Mouse (Mus musculus): Measurements from ENCODE around the gene Med13l. TPM values are rescaled to one million over a fixed set of nuclear protein-coding genes. Genes with fewer than 3 reads are reported as not detected.

Gene Med13l
- polyA plus RNA-seq, 1 experiment from 2014 or later = 18.2 TPM

- no peaks in the 10 kb centered on the region for H3K9me3 ChIP-seq
- ATAC-seq (ENCODE audit: insufficient number of reproducible peaks, insufficient read depth, low FRiP score, low TSS enrichment) = no peak
These were observed 228.7 kb downstream of the Med13l start for GRCm38 (mm10) chr5:118789226-118789625.

GRCm38 (mm10) chr5:118789776-118790175 is 229.3 kb downstream of the Med13l start:
- 81% methylated on average over 9 of the region's 9 CpGs for WGBS
- Histone ChIP-seq H3K27ac (no peak overlapping the region), H3K9ac (no peak overlapping the region), H3K4me1 (no peaks in the 10 kb centered on the region), H3K9me3 (no peaks in the 10 kb centered on the region), H3K36me3 (no peaks in the 10 kb centered on the region), H3K4me3 (no peak overlapping the region), H3K4me2 (replicated peaks) (no peak overlapping the region), H3K27me3 (no peaks in the 10 kb centered on the region; the same call in 1 of the 2 replicates)
- ATAC-seq (ENCODE audit: insufficient number of reproducible peaks, insufficient read depth, low FRiP score, low TSS enrichment) = no peak

More at GRCm38 (mm10) chr5:118789226-118789625, 228.7 kb downstream of the Med13l start:
- Histone ChIP-seq H3K27ac (no peak overlapping the region), H3K36me3 (no peaks in the 10 kb centered on the region), H3K4me2 (replicated peaks) (no peak overlapping the region), H3K4me3 (no peak overlapping the region), H3K27me3 (no peaks in the 10 kb centered on the region; the same call in 1 of the 2 replicates), H3K9ac (no peak overlapping the region), H3K4me1 (no peaks in the 10 kb centered on the region)
- WGBS = 85% methylated on average over 11 of the region's 11 CpGs

GRCm38 (mm10) chr5:118797811-118798210 is 237.3 kb downstream of the Med13l start:
- H3K4me1 ChIP-seq = no peaks in the 10 kb centered on the region
- 88% methylated on average over 11 of the region's 11 CpGs for WGBS
- no peak overlapping the region for H3K4me2 ChIP-seq (replicated peaks)
- H3K36me3 ChIP-seq = no peaks in the 10 kb centered on the region
- H3K27me3 ChIP-seq = no peaks in the 10 kb centered on the region
- no peak overlapping the region for H3K4me3 ChIP-seq
- H3K9ac ChIP-seq = no peak overlapping the region
- no peak for ATAC-seq (ENCODE audit: insufficient number of reproducible peaks, insufficient read depth, low FRiP score, low TSS enrichment)
- H3K9me3 ChIP-seq = no peaks in the 10 kb centered on the region
- no peak overlapping the region for H3K27ac ChIP-seq

GRCm38 (mm10) chr5:118801592-118801991 is 241.1 kb downstream of the Med13l start:
- Histone ChIP-seq H3K9me3 (no peaks in the 10 kb centered on the region), H3K27me3 (no peaks in the 10 kb centered on the region), H3K4me2 (replicated peaks) (no peak overlapping the region), H3K4me3 (no peak overlapping the region), H3K9ac (no peak overlapping the region), H3K36me3 (no peaks in the 10 kb centered on the region), H3K27ac (no peak overlapping the region), H3K4me1 (no peaks in the 10 kb centered on the region)
- no peak for ATAC-seq (ENCODE audit: insufficient number of reproducible peaks, insufficient read depth, low FRiP score, low TSS enrichment)
- WGBS = 29% methylated on average over 5 of the region's 5 CpGs

GRCm38 (mm10) chr5:118802036-118802435 is 241.6 kb downstream of the Med13l start:
- no peak overlapping the region for H3K4me2 ChIP-seq (replicated peaks)
- H3K9ac ChIP-seq = no peak overlapping the region
- no peaks in the 10 kb centered on the region for H3K36me3 ChIP-seq
- H3K9me3 ChIP-seq = no peaks in the 10 kb centered on the region
- no peak for ATAC-seq (ENCODE audit: insufficient number of reproducible peaks, insufficient read depth, low FRiP score, low TSS enrichment)
- 69% methylated on average over 7 of the region's 7 CpGs for WGBS
- H3K4me3 ChIP-seq = no peak overlapping the region
- no peaks in the 10 kb centered on the region for H3K27me3 ChIP-seq
- H3K27ac ChIP-seq = no peak overlapping the region
- no peaks in the 10 kb centered on the region for H3K4me1 ChIP-seq

- 83% methylated on average over 12 of the region's 12 CpGs for WGBS
- Histone ChIP-seq H3K4me2 (replicated peaks) (no peak overlapping the region), H3K4me3 (no peak overlapping the region), H3K27ac (no peak overlapping the region), H3K4me1 (peaks cover 9% of the 10 kb centered on the region; the same call in 1 of the 2 replicates), H3K9ac (no peak overlapping the region), H3K9me3 (no peaks in the 10 kb centered on the region), H3K36me3 (no peaks in the 10 kb centered on the region), H3K27me3 (no peaks in the 10 kb centered on the region)
- no peak for ATAC-seq (ENCODE audit: insufficient number of reproducible peaks, insufficient read depth, low FRiP score, low TSS enrichment)
These were observed 248.5 kb downstream of the Med13l start for GRCm38 (mm10) chr5:118808946-118809345.

GRCm38 (mm10) chr5:118809588-118809987 is 249.1 kb downstream of the Med13l start:
- no peak for ATAC-seq (ENCODE audit: insufficient number of reproducible peaks, insufficient read depth, low FRiP score, low TSS enrichment)
- WGBS = 83% methylated on average over 5 of the region's 5 CpGs
- Histone ChIP-seq H3K4me3 (no peak overlapping the region), H3K27ac (no peak overlapping the region), H3K9me3 (no peaks in the 10 kb centered on the region), H3K36me3 (no peaks in the 10 kb centered on the region), H3K4me2 (replicated peaks) (no peak overlapping the region), H3K9ac (no peak overlapping the region), H3K4me1 (peaks cover 9% of the 10 kb centered on the region; the same call in 1 of the 2 replicates), H3K27me3 (no peaks in the 10 kb centered on the region)

- no peaks in the 10 kb centered on the region for H3K27me3 ChIP-seq
- no peak overlapping the region for H3K9ac ChIP-seq
These were observed 251.2 kb downstream of the Med13l start for GRCm38 (mm10) chr5:118811690-118812089.

GRCm38 (mm10) chr5:118812421-118812820 is 251.9 kb downstream of the Med13l start:
- Histone ChIP-seq H3K27ac (no peak overlapping the region), H3K36me3 (no peaks in the 10 kb centered on the region), H3K4me3 (no peak overlapping the region), H3K9ac (no peak overlapping the region), H3K4me1 (peaks cover 9% of the 10 kb centered on the region; the same call in 1 of the 2 replicates), H3K9me3 (no peaks in the 10 kb centered on the region), H3K4me2 (replicated peaks) (no peak overlapping the region), H3K27me3 (no peaks in the 10 kb centered on the region)
- 55% methylated on average over 9 of the region's 9 CpGs for WGBS
- ATAC-seq (ENCODE audit: insufficient number of reproducible peaks, insufficient read depth, low FRiP score, low TSS enrichment) = no peak

More at GRCm38 (mm10) chr5:118811690-118812089, 251.2 kb downstream of the Med13l start:
- Histone ChIP-seq H3K36me3 (no peaks in the 10 kb centered on the region), H3K27ac (no peak overlapping the region), H3K4me1 (peaks cover 9% of the 10 kb centered on the region; the same call in 1 of the 2 replicates), H3K4me2 (replicated peaks) (no peak overlapping the region), H3K4me3 (no peak overlapping the region), H3K9me3 (no peaks in the 10 kb centered on the region)
- ATAC-seq (ENCODE audit: insufficient number of reproducible peaks, insufficient read depth, low FRiP score, low TSS enrichment) = no peak
- WGBS = 41% methylated on average over 5 of the region's 5 CpGs

- Histone ChIP-seq H3K4me3 (no peak overlapping the region), H3K36me3 (no peaks in the 10 kb centered on the region), H3K4me1 (peaks cover 9% of the 10 kb centered on the region; the same call in 1 of the 2 replicates), H3K9me3 (no peaks in the 10 kb centered on the region), H3K4me2 (replicated peaks) (no peak overlapping the region), H3K27me3 (no peaks in the 10 kb centered on the region), H3K9ac (no peak overlapping the region), H3K27ac (no peak overlapping the region)
- no peak for ATAC-seq (ENCODE audit: insufficient number of reproducible peaks, insufficient read depth, low FRiP score, low TSS enrichment)
- WGBS = 53% methylated on average over 7 of the region's 7 CpGs
These were observed 252.5 kb downstream of the Med13l start for GRCm38 (mm10) chr5:118812947-118813401.

- Histone ChIP-seq H3K27me3 (no peaks in the 10 kb centered on the region), H3K36me3 (no peaks in the 10 kb centered on the region), H3K27ac (no peak overlapping the region), H3K4me1 (peaks cover 9% of the 10 kb centered on the region; the same call in 1 of the 2 replicates), H3K4me3 (no peak overlapping the region), H3K9me3 (no peaks in the 10 kb centered on the region), H3K9ac (no peak overlapping the region), H3K4me2 (replicated peaks) (no peak overlapping the region)
- ATAC-seq (ENCODE audit: insufficient number of reproducible peaks, insufficient read depth, low FRiP score, low TSS enrichment) = no peak
- 46% methylated on average over 6 of the region's 6 CpGs for WGBS
These were observed 253.6 kb downstream of the Med13l start for GRCm38 (mm10) chr5:118814052-118814451.

All from embryonic facial prominence, embryonic 12.5 days (tissue).